Mouse (Mus musculus) thymus, postnatal 0 days (tissue): ENCODE measurements around the gene Cdcp1. TPM values are rescaled to one million over a fixed set of nuclear protein-coding genes. Genes with fewer than 3 reads are reported as not detected.

ENCODE experiments used
- DNase-seq: peaks from one replicate; pipeline ENCODE4 v3.0.0-alpha.2; 2015; ENCODE audit warnings: low spot score
- polyA plus RNA-seq: library from polyadenylated mRNA; unstranded; fragments of >200 nt; fragmentation: Nextera tagmentation; extraction: Ambion mirVana; gene quantifications from 2 replicates; pipeline ENCODE4 v1.2.1, GENCODE M21; 2015

Gene Cdcp1
- polyA plus RNA-seq, 1 experiment from 2014 or later: 6.8 TPM

DNA sequence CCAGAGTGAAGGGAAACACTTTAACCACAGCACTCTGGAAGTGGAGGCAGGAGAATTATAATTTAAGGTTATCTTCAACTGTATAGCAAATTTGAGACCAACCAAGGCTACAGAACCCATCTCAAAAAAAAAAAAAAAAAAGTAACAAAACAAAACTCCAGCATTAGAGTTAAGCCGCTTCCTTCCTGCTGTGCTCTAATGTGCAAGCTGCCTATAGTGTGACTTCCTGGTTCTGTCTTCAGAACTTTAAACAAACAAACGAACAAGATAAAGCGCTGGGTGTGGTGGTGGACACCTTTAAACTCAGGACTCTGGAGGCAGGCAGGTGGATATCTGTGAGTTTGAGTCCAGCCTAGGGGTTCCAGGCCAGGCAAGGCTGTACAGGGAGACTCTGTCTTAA, 63.8 kb downstream of the Cdcp1 start:
- DNase-seq: peak; percentile 57

DNA sequence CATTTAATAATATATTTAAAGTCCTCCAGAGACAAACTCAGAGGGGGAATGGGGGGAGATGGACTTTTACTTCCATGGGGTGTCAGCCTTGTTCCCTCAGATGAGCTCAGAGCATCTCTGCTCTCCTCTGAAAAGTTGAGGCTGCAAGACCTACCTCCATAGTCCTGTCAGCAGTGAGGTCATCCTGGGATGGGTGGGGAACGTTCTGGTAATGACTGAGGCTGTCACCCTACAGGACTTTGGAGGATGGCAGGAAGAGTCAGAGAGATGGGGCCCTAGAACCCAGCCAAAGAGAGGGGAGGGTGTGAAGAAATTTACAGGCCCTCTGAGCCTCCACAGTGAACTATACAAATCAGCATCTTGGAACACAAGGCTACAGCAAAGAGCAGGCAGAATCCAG, 64.3 kb downstream of the Cdcp1 start:
- DNase-seq: no peak

DNA sequence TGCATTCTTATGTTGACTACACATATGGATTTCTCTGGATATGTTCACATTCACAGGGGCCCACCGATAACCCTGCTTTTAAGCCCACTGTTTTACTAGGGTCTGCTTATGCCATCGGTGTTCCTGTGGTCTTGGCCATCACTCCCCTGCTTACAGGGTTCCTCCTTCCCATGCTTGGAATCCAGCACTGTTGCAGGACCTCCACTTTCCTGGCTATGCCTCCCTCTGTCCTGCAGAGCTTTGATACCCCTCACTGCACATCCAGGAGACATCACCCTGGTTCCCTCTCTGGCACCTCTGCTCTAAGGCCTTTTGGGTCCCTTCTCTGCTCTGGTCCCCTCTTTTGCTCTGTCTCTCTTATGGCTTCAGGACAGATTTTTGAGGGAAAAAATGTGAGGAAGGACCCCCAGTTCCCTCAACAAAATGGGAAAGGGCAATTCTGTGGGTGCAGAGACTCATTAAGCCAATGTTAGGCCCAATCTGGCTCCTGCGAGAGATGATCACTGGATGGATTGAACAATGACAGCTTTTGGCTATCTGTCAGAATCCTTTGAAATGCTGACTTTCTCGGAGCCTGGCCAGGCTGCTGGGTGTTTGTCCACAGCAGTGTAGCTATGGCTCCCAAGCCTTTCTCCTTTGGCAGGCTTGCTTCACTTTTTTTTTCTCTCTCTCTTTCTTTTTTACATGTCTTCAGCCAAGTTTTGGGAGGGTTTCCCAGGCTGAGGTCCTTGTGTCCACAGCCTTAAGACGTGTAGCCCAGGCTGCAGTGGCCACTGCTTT, 65.4 kb downstream of the Cdcp1 start, which contains the start of gene Clec3b:
Clec3b (plus strand) TSS at position 706 of the 780 bp plus-strand sequence.
- no peak for DNase-seq

DNA sequence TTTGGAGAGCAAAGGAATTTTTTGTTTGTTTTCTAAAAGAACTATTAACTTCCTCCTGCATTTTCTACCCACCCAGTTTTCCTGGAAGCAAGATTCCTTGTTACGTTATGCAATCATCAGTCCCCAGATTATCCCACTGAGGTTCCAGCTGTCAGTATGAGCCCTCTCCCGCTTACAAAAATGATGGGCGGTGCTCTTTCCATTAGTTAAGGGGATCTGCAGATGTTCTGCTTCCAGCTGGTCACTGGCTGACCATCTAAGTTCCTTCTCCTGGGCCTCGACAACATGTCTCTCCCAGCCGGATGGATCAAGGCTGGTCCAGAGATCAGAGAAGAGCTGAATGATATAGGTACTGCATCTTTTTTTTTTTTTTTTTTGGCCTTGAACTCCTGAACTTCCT, 67.4 kb downstream of the Cdcp1 start:
- no peak for DNase-seq

DNA sequence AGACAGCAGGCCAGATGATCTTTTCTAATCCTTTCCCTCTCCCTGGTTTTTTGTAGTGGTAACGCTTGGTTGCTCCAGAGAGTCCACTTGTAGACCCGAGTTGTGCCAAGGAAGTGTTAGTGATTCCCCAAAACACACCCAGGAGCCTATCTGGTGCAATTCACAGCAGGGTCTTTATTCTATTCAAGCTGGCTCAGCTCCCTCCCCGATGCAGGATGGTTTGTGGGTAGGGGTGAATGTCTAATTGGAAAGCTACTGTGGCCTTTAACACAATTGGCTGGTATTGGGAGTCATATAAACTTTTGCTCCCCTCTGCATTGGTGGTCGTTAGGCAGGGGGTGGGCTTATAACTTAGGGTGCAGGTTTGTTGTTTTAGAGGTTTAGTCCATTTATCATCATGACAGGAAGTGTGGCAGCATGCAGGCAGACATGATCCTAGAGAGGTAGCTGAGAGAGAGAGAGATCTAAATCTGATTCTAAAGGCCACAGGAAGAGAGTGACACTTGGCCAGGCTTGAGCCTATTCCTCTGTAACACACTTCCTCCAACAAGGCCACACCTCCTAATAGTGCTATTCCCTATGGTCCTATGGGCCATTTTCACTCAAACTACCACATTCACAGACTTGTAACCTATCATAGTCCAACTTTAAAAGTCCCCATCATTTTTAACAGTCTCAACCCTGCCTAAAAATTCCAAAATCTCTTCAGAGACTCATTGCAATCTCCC, 75.8 kb downstream of the Cdcp1 start:
- DNase-seq: no peak

DNA sequence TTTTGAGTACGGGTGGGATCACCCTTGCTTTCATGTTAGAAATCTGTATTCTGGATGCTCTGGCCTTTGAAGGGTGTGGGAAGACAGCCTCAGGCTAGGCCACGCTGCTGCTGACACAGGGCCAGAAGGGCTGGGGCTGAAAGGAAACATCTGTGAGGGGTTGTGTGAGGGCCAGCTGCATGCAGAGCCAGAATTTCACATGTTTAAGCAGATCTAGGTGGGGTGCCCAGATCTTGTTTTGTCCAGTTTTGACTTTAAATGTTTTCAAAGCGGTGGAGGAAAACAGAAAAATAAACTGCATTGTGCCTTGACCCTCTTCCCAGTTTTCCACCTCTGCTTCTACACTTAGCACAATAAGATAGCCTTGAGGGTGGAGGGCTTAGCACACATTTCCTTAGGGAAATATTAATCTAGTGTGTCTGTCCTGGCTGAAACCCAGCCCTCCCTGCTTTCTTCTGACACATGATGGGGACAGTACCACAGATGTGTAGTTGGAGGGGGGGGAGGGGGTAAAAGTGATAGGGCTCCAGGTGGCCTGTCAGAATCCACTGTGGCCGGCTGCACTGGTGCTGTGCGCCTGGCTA, 76.9 kb downstream of the Cdcp1 start:
- no peak for DNase-seq

DNA sequence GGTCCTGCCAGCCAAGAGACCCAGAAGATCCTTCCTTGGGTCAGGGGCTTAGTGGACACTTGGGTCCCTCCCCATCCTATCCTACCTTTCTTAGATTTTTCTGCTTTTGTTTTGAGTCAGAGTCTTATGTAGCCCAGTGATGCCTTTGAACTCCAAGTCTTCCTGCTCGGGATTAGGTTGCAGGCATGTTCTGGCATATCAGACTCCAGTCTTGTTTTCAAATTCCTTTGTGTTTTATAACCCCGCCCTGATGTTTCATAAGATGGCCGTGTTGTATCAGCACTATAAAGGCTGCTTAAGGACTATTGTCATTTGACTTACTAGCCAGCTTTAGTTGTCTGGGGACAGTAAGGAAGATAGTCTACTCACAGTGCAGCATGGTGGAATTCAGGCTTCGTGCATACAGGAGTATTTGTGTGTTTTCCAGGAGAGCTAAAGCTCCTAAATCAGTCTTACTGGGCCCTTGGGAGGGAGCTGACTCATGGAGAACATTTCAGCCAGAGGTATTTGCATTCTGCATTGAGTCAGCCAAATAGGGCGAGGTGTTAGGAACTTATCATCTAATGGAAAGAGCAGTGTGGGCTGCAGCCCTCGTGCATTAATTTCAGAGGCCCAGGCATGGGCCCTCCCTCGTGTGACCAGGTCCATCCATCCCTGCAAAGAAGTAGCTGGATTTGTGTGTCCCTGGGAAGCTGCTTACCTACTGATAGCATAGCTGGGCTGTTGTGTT, 78.7 kb downstream of the Cdcp1 start:
- DNase-seq: no peak

DNA sequence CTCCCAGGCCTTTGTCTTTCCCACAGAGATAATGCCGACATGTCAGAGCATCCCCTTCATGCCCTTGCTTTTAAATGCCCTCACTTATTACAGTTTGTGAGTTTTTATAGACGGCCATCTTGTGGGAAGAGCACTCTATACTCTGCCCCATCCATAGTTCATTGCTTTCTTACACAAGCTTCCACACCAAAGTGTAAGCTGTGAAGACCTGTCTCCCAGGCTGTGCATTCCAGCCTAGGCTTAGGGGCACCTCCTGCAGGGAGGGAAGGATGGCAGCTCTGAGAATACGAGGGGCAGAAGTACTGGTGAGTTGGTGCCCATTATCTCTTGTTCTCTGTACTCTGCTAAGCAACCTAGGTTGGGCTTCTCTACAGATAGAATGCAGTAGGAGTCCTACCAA, 82.8 kb downstream of the Cdcp1 start:
- no peak for DNase-seq

DNA sequence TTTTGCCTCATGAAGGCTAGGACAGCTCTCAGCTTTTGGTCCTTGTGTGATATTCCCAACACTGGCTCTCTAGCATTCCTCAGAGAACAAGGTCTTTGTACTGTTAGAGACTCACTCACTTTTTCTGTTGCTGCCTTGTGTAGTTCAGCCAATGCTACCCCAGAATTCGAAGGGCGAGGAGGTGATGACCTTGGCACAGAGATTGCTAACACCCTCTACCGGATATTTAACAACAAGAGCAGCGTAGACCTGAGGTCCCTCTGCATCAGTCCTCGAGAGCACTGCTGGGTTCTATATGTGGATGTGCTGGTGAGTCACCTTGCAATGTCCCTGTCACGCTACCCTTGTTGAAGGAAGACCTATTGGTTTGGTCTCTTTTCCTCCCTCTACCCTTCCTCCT, 88.2 kb downstream of the Cdcp1 start:
- no peak for DNase-seq

DNA sequence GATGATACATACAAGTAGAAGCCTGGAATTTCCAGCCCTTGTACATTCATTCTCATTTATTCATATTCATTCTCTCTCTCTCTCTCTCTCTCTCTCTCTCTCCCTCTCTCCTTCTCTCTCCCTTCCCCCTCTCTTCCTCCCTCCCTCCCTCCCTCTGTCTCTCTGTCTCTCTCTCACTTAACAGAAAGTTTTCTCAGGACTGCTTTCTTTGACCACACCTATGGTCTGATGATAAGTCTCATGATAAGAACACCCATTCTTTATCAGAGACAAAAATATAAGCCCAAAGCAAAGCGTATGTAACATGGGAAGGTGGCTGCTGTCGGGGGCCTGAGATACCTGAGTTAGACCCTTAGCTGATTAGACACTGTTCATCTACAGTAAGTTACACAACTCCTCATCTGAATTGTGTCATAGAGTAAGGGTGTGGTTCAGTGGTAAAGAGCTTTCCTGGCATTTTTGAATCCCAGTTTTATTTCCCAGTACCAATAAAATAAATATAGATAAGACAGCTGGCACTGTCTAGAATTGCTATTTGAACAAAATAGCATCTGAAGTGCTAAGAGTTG, 91.3 kb downstream of the Cdcp1 start:
- no peak for DNase-seq

DNA sequence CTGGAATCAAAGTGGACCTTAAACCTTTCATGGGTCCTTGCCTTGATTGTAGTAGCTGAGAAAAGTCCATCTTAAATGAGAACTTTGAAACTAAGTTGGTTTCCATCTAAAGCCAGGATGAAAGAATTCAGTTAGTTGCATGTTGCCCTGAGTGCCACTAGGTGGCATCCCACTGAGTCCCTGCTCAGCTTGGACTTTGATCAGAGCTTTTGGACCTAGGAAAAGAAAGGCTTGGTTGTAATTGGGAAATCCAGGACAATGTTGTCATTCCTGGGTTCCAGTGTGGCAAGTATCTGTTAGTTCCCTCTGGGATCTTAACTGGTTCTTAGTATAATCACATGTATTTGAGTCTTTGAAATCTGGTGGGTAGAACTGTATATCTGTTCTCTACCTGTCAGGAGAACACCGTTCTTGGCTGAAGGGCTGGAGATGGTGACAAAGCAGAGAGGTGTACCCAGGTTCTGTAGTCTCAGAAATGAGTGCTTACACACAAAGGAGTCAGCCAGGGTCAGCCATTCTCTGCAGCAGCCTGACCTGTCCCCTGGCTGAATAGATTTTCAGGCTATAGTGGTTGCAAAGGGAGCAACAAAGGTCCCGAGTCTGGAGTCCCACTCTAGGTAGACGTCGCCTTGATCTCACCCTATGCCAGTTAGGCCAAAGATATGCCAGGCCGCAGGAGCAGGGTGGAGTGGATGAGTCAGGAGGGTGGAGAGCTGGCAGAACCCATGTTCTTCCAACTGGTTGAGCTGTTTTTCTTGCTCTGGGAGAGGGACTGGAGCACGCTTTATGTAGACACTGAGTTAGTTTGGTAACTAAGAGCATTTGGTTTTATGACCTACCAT, 92.0 kb downstream of the Cdcp1 start:
- peak; percentile 15 for DNase-seq

DNA sequence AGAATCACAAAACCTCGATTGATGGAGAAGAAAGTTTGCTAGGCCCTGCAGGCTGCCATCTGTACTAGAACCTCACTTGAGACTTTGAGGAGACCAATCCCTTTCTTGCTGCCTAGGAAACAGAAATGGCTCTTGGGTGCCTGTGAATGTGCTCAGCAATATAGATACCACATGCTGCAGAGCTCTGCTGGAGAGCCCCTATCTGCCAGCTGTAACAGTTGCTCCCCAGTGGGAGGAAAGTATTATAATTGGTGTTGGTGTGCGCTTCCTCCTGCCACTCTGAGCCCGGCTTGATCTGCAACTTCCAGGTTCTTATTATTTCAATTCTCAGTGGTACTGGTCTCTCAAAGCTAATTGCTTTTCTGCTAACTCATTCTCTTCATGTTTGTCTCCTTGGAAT, 92.8 kb downstream of the Cdcp1 start:
- no peak for DNase-seq

Other genes starting within 250 kb of the Cdcp1 start
- gene Tmem42, start 194.7 kb downstream of the Cdcp1 start, polyA plus RNA-seq: 21.4 and 24.5 TPM in 2 replicates
- gene Tgm4, start 181.3 kb downstream of the Cdcp1 start, polyA plus RNA-seq: 0.20 and 0.23 TPM in 2 replicates
- 48.6 and 49.2 TPM in 2 replicates for gene Zdhhc3, start 102.8 kb downstream of the Cdcp1 start, polyA plus RNA-seq
- 112 and 121 TPM in 2 replicates for gene Exosc7, start 102.8 kb downstream of the Cdcp1 start, polyA plus RNA-seq
- gene Clec3b, start 65.1 kb downstream of the Cdcp1 start, polyA plus RNA-seq: 2.8 and 4.2 TPM in 2 replicates
- gene Tmem158, start 44.7 kb upstream of the Cdcp1 start, polyA plus RNA-seq: 7.8 and 8.7 TPM in 2 replicates
- 1,551 and 1,799 TPM in 2 replicates for gene Lars2, start 150.9 kb upstream of the Cdcp1 start, polyA plus RNA-seq